Mouse (Mus musculus): ENCODE measurements around the gene Wdr18. TPM values are rescaled to one million over a fixed set of nuclear protein-coding genes. Genes with fewer than 3 reads are reported as not detected.

Wdr18 gene
- polyA plus RNA-seq, 1 experiment from 2014 or later = 107 TPM

DNA sequence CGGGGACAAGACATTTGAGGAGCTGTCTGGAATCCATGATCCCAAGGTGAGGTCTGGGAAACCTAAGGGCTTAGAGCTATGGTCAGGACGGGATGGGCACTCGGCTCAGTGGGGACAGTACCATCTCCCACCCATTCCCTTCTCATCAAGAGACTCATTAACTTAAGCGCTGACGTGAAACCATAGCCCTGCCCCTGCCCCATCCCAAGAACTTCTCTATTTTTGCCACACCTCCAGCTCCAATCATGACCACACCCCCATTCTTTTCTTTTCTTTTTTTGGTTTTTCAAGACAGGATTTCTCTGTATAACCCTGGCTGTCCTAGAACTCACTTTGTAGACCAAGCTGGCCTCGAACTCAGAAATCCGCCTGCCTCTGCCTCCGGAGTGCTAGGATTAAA is 14.7 kb downstream of the Wdr18 start:
- Histone ChIP-seq H3K4me3 (ENCODE audit: low read depth, low read length) (no peak overlapping the region), H3K9ac (replicated peaks; ENCODE audit: low read depth, low read length) (no peak overlapping the region), H3K4me1 (ENCODE audit: control insufficient read depth, insufficient read depth, low read length) (0 out of 2 replicates have a peak, but pooled peaks cover 3% of the 10 kb centered on the region), H3K27me3 (ENCODE audit: control insufficient read depth, insufficient read depth, low read length) (peaks cover 6% of the 10 kb centered on the region; the same call in 1 of the 2 replicates), H3K27ac (ENCODE audit: low read length) (no peak overlapping the region), H3K4me2 (replicated peaks; ENCODE audit: low read depth, low read length) (no peak overlapping the region), H3K36me3 (ENCODE audit: control insufficient read depth, insufficient read depth, low read length) (peaks cover 40% of the 10 kb centered on the region), H3K9me3 (ENCODE audit: control insufficient read depth, low read depth, low read length) (peaks cover 4% of the 10 kb centered on the region; the same call in 1 of the 2 replicates)
- 86% methylated on average over 8 of the region's 8 CpGs for WGBS
- ATAC-seq (ENCODE audit: insufficient number of reproducible peaks, insufficient read depth, low FRiP score, low read depth) = no peak

GRCm38 (mm10) chr10:79976071-79976721 is 16.2 kb downstream of the Wdr18 start:
- H3K4me2 ChIP-seq (replicated peaks; ENCODE audit: low read depth, low read length) = no peak overlapping the region

DNA sequence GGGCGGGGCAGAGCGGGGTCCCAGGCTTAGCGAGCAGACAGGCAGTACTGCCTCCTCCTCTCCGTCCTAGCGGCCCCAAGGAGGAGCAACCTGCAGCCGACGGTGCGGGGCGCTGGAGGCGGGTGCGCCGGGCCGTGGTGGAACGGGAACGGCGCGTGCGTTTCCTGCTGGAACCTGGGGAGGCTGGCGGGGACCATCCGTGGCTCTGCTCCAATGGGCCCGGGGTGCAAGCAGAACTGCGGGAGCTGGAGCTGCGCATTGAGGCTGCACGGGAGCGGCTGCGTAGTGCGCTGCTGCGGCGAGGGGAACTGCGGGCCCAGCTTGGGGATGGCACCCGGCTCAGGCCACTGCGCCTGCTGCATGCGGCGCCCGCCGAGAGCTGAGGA is 16.8 kb downstream of the Wdr18 start:
- Histone ChIP-seq H3K4me3 (ENCODE audit: low read depth, low read length) (no peak overlapping the region), H3K9ac (replicated peaks; ENCODE audit: low read depth, low read length) (no peak overlapping the region), H3K4me2 (replicated peaks; ENCODE audit: low read depth, low read length) (no peak overlapping the region), H3K4me1 (ENCODE audit: control insufficient read depth, insufficient read depth, low read length) (no peaks in the 10 kb centered on the region), H3K27me3 (ENCODE audit: control insufficient read depth, insufficient read depth, low read length) (no peaks in the 10 kb centered on the region), H3K27ac (ENCODE audit: low read length) (no peak overlapping the region), H3K9me3 (ENCODE audit: control insufficient read depth, low read depth, low read length) (peaks cover 4% of the 10 kb centered on the region; the same call in 1 of the 2 replicates), H3K36me3 (ENCODE audit: control insufficient read depth, insufficient read depth, low read length) (peaks cover 40% of the 10 kb centered on the region)
- 79% methylated on average over 36 of the region's 36 CpGs for WGBS
- ATAC-seq (ENCODE audit: insufficient number of reproducible peaks, insufficient read depth, low FRiP score, low read depth) = no peak

More at GRCm38 (mm10) chr10:79976071-79976721, 16.2 kb downstream of the Wdr18 start:
- Histone ChIP-seq H3K27me3 (ENCODE audit: control insufficient read depth, insufficient read depth, low read length) (no peaks in the 10 kb centered on the region), H3K36me3 (ENCODE audit: control insufficient read depth, insufficient read depth, low read length) (peaks cover 40% of the 10 kb centered on the region), H3K4me3 (ENCODE audit: low read depth, low read length) (no peak overlapping the region), H3K9ac (replicated peaks; ENCODE audit: low read depth, low read length) (no peak overlapping the region), H3K9me3 (ENCODE audit: control insufficient read depth, low read depth, low read length) (peaks cover 4% of the 10 kb centered on the region; the same call in 1 of the 2 replicates), H3K4me1 (ENCODE audit: control insufficient read depth, insufficient read depth, low read length) (no peaks in the 10 kb centered on the region), H3K27ac (ENCODE audit: low read length) (no peak overlapping the region)
- no peak for ATAC-seq (ENCODE audit: insufficient number of reproducible peaks, insufficient read depth, low FRiP score, low read depth)
- 85% methylated on average over 28 of the region's 28 CpGs for WGBS

DNA sequence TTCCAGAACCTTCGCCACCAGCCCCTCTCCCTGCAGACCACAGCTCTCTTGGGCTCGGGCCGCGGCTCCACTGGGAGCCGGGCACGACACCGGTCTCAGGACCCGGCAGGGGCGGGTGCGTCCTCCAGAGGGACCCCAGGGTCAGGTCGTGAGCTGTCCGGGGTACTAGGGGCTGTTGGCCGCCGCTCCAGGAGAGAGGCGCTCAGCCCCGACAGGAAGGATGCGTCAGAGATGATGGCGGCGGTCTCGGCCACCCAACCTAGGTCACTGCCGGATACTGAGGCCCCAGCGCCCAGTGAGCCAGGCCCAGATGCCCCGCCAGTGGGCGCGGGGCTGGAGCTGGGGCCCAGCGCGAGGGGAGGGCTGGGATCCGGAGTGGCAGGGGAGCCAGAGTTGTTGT is 17.4 kb downstream of the Wdr18 start:
- Histone ChIP-seq H3K36me3 (ENCODE audit: control insufficient read depth, insufficient read depth, low read length) (peaks cover 40% of the 10 kb centered on the region), H3K9me3 (ENCODE audit: control insufficient read depth, low read depth, low read length) (peaks cover 4% of the 10 kb centered on the region; the same call in 1 of the 2 replicates), H3K4me2 (replicated peaks; ENCODE audit: low read depth, low read length) (no peak overlapping the region), H3K27ac (ENCODE audit: low read length) (no peak overlapping the region), H3K27me3 (ENCODE audit: control insufficient read depth, insufficient read depth, low read length) (no peaks in the 10 kb centered on the region), H3K4me3 (ENCODE audit: low read depth, low read length) (no peak overlapping the region), H3K9ac (replicated peaks; ENCODE audit: low read depth, low read length) (no peak overlapping the region), H3K4me1 (ENCODE audit: control insufficient read depth, insufficient read depth, low read length) (peaks cover under 1% of the 10 kb centered on the region; the same call in 1 of the 2 replicates)
- ATAC-seq (ENCODE audit: insufficient number of reproducible peaks, insufficient read depth, low FRiP score, low read depth) = no peak
- WGBS = 87% methylated on average over 27 of the region's 28 CpGs

- H3K4me2 ChIP-seq (replicated peaks; ENCODE audit: low read depth, low read length) = no peak overlapping the region
Measured at GRCm38 (mm10) chr10:79978061-79978460, 18.1 kb downstream of the Wdr18 start.

DNA sequence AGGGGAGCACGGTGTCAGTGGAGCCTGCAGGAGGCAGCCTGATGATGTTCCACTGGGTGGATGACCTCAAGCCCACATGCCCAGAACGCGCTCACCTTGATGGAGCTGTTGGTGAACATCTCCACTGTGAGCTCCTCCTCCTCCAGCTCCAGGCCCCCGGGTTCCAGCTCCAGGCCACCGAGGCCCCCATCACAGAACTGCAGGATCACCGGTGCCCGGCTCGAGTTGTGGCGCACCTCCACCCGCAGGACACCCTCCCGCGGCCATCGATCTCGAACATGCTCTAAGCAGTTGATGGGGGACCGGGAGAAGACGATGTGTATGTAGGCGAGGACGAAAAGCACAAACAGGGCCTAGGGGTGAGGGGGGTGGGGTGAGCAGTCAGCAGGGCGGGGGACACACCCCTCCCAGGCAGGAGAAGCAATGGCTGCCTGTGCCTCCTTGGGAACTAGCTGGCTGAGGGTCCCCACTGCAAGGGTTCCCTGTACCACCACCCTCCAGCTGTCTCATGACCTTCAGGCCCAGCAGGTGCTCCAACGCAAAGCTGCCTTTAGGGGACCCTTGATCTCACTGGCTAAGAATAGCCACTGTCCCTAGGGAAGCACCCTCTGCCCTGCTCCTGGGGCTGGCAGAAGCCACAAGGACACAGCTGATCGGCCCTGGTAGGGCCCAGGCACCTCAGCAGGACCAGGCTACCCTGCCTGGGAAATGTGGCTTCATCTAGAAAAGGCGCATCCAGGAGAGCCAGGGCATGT is 19.6 kb downstream of the Wdr18 start:
- no peak overlapping the region for H3K4me2 ChIP-seq (replicated peaks; ENCODE audit: low read depth, low read length)
- peaks cover 40% of the 10 kb centered on the region for H3K36me3 ChIP-seq (ENCODE audit: control insufficient read depth, insufficient read depth, low read length)
- H3K4me3 ChIP-seq (ENCODE audit: low read depth, low read length) = no peak overlapping the region
- no peak overlapping the region for H3K9ac ChIP-seq (replicated peaks; ENCODE audit: low read depth, low read length)
- H3K4me1 ChIP-seq (ENCODE audit: control insufficient read depth, insufficient read depth, low read length) = peaks cover 11% of the 10 kb centered on the region
- peaks cover 4% of the 10 kb centered on the region; the same call in 1 of the 2 replicates for H3K9me3 ChIP-seq (ENCODE audit: control insufficient read depth, low read depth, low read length)
- 93% methylated on average over 22 of the region's 22 CpGs for WGBS
- ATAC-seq (ENCODE audit: insufficient number of reproducible peaks, insufficient read depth, low FRiP score, low read depth) = no peak
- no peak overlapping the region for H3K27ac ChIP-seq (ENCODE audit: low read length)
- no peaks in the 10 kb centered on the region for H3K27me3 ChIP-seq (ENCODE audit: control insufficient read depth, insufficient read depth, low read length)

More at GRCm38 (mm10) chr10:79978061-79978460, 18.1 kb downstream of the Wdr18 start:
- peaks cover 40% of the 10 kb centered on the region for H3K36me3 ChIP-seq (ENCODE audit: control insufficient read depth, insufficient read depth, low read length)
- no peak overlapping the region for H3K9ac ChIP-seq (replicated peaks; ENCODE audit: low read depth, low read length)
- no peak for ATAC-seq (ENCODE audit: insufficient number of reproducible peaks, insufficient read depth, low FRiP score, low read depth)
- 95% methylated on average over 21 of the region's 21 CpGs for WGBS
- H3K9me3 ChIP-seq (ENCODE audit: control insufficient read depth, low read depth, low read length) = peaks cover 4% of the 10 kb centered on the region; the same call in 1 of the 2 replicates
- H3K4me1 ChIP-seq (ENCODE audit: control insufficient read depth, insufficient read depth, low read length) = peaks cover 8% of the 10 kb centered on the region
- no peak overlapping the region for H3K4me3 ChIP-seq (ENCODE audit: low read depth, low read length)
- H3K27me3 ChIP-seq (ENCODE audit: control insufficient read depth, insufficient read depth, low read length) = no peaks in the 10 kb centered on the region
- H3K27ac ChIP-seq (ENCODE audit: low read length) = no peak overlapping the region

DNA sequence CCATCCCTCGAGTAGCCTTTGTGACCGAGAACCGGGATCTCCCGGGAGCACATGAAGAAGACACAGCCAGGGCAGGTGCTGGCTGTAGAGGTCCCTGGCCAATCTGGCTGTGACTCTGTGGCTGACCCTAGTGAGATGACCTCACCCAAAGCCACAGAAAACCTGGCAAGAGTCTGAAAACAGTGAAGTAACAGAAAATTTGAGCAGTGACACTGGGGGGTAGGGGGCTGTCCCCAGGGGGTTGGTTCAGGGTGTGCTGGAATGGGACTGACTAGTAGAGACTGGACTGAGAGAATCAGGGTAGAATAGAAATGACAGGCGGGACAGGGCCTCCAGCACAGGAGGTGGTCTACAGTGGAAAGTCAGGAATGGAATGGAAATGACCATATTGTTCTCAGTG is 23.3 kb downstream of the Wdr18 start:
- Histone ChIP-seq H3K4me1 (ENCODE audit: control insufficient read depth, insufficient read depth, low read length) (peaks cover 29% of the 10 kb centered on the region), H3K36me3 (ENCODE audit: control insufficient read depth, insufficient read depth, low read length) (peaks cover 13% of the 10 kb centered on the region), H3K27me3 (ENCODE audit: control insufficient read depth, insufficient read depth, low read length) (no peaks in the 10 kb centered on the region), H3K9ac (replicated peaks; ENCODE audit: low read depth, low read length) (peak overlapping the region; percentile 96; the same call in 1 of the 2 replicates), H3K4me2 (replicated peaks; ENCODE audit: low read depth, low read length) (peak overlapping the region; percentile 74), H3K4me3 (ENCODE audit: low read depth, low read length) (peak overlapping the region; percentile 75), H3K27ac (ENCODE audit: low read length) (no peak overlapping the region; the same call in 1 of the 2 replicates), H3K9me3 (ENCODE audit: control insufficient read depth, low read depth, low read length) (no peaks in the 10 kb centered on the region)
- 72% methylated on average over 5 of the region's 5 CpGs for WGBS
- ATAC-seq (ENCODE audit: insufficient number of reproducible peaks, insufficient read depth, low FRiP score, low read depth) = no peak

DNA sequence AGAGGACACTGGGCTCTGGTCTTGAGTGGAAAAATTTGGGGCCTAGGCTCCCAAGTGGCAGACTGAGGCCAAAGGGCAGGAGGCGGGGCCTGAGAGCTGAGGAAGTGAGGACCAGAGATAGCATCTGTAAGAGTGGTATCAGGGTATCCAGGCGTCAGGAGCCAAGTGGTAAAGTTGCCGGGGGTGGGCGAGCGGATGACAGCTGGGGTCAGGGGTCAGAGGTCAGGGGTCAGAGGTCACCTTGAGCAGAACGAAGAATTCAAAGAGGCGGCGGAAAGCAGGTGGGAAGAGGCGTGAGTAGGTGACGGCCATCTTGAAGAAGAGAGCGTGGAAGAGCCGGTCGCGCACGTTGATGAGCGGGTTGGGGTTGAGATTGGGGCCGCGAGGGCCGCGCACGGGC is 23.7 kb downstream of the Wdr18 start:
- no peaks in the 10 kb centered on the region for H3K27me3 ChIP-seq (ENCODE audit: control insufficient read depth, insufficient read depth, low read length)
- no peak for ATAC-seq (ENCODE audit: insufficient number of reproducible peaks, insufficient read depth, low FRiP score, low read depth)
- H3K36me3 ChIP-seq (ENCODE audit: control insufficient read depth, insufficient read depth, low read length) = peaks cover 8% of the 10 kb centered on the region
- peak overlapping the region; percentile 96 for H3K9ac ChIP-seq (replicated peaks; ENCODE audit: low read depth, low read length)
- peak overlapping the region; percentile 75 for H3K4me3 ChIP-seq (ENCODE audit: low read depth, low read length)
- peak overlapping the region; percentile 98 for H3K27ac ChIP-seq (ENCODE audit: low read length)
- WGBS = under 1% methylated on average over 21 of the region's 21 CpGs
- H3K9me3 ChIP-seq (ENCODE audit: control insufficient read depth, low read depth, low read length) = no peaks in the 10 kb centered on the region
- peak overlapping the region; percentile 74 for H3K4me2 ChIP-seq (replicated peaks; ENCODE audit: low read depth, low read length)
- peaks cover 29% of the 10 kb centered on the region for H3K4me1 ChIP-seq (ENCODE audit: control insufficient read depth, insufficient read depth, low read length)
